ENCODE assay signal across 16 mouse cellular contexts in the genomic region with DNA sequence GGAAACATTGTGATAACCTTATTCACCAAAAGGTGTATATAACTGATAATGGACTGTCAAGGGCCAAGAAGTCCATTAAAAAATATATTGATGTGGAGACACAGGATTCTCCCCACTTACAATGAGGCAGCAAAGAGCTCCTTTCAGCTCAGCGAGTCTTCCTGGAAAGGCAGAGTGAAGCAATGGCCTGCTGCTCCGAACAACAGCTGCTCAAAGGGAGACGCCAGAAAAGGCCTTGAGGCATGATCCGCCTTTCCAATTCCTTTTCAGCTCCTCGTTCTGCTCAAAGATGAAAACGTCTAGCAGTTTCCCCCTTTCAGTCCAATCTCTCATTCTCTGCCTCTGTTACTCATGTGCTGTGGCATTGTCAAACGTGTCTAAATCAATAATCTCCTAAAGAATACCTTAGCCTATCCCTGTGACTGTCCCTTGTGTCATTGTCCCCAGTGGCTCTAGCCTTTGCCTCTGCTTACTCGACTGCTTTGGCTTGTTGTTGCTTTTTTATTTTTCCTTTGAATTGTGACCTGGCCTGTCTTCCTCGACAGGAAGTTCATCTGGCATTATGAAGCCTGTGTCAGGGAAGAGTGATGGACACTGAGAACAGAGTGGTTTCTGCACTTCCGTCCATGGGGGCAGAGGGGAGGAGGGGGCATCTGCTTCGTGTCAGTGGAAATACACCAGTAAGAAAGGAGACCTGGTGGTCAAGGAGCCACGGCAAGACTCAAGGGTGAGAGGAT. TPM values are rescaled to one million over a fixed set of nuclear protein-coding genes. Genes with fewer than 3 reads are reported as not detected.
A peak's percentile ranks its signal among the peaks of the same experiment; 100 is the strongest.
DNase-seq lines count a peak whose midpoint lies in the region; ATAC-seq lines count a peak whose summit lies in the region.
"Had no signal": no experiment of that assay in that cellular context is flagged by ENCODE, and none has a peak within 500 bp of the region (broad histone marks: within the 10 kb centered on the region; RNA-seq: fewer than 3 reads in every experiment).

No protein-coding gene starts in this region.

- peaks cover 7% of the 10 kb centered on the region for H3K4me1 ChIP-seq in hindbrain, embryonic 12.5 days
- H3K4me1 ChIP-seq in hindbrain, embryonic 11.5 days (replicated peaks; ENCODE audit: control insufficient read depth, insufficient read depth, low read length), result no peaks in the 10 kb centered on the region
- peaks cover 6% of the 10 kb centered on the region; the same call in 1 of the 2 replicates for H3K4me1 ChIP-seq in midbrain, embryonic 16.5 days (ENCODE audit: control insufficient read depth, insufficient read depth, low read length)
- H3K4me1 ChIP-seq: limb, embryonic 13.5 days had no signal

- no peak overlapping the region for H3K4me2 ChIP-seq in hindbrain, embryonic 12.5 days (replicated peaks)
- H3K4me2 ChIP-seq in hindbrain, embryonic 11.5 days (replicated peaks; ENCODE audit: low read depth, low read length), result no peak overlapping the region
- H3K4me2 ChIP-seq in midbrain, embryonic 16.5 days (ENCODE audit: low read length), result no peak overlapping the region
- H3K4me2 ChIP-seq: limb, embryonic 13.5 days had no signal

- WGBS in hindbrain, embryonic 12.5 days, result 25% methylated on average over 12 of the region's 12 CpGs
- 29% methylated on average over 12 of the region's 12 CpGs for WGBS in hindbrain, embryonic 11.5 days
- 17% methylated on average over 12 of the region's 12 CpGs for WGBS in midbrain, embryonic 16.5 days

- peak; percentile 24 for DNase-seq in embryo, embryonic 10.5 days (ENCODE audit: low spot score)
- DNase-seq in embryo, embryonic 9.5 days (ENCODE audit: extremely low spot score), result no peak
- DNase-seq in hindbrain, embryonic 11.5 days (ENCODE audit: low spot score), result no peak
- DNase-seq in lung, postnatal 10 days, result peak; percentile 30
- DNase-seq in lung, postnatal 25 days (ENCODE audit: low spot score), result no peak
- no peak for DNase-seq in right cerebral cortex, postnatal 10 days (ENCODE audit: low spot score in 2 of 2)
- DNase-seq: cerebellum, adult 18-20 months; embryo, embryonic 11 days; lung, adult 18-20 months; thymus, postnatal 36 days had no signal

- H3K9me3 ChIP-seq in hindbrain, embryonic 12.5 days (replicated peaks), result no peaks in the 10 kb centered on the region
- no peaks in the 10 kb centered on the region for H3K9me3 ChIP-seq in hindbrain, embryonic 11.5 days (ENCODE audit: control insufficient read depth, low read length)
- no peaks in the 10 kb centered on the region for H3K9me3 ChIP-seq in midbrain, embryonic 16.5 days (replicated peaks; ENCODE audit: control insufficient read depth, low read length, poor library complexity, severe bottlenecking)
- H3K9me3 ChIP-seq: limb, embryonic 13.5 days had no signal

- H3K36me3 ChIP-seq in hindbrain, embryonic 12.5 days, result no peaks in the 10 kb centered on the region
- no peaks in the 10 kb centered on the region for H3K36me3 ChIP-seq in hindbrain, embryonic 11.5 days (ENCODE audit: control insufficient read depth, insufficient read depth, low read length)
- H3K36me3 ChIP-seq in midbrain, embryonic 16.5 days (ENCODE audit: control insufficient read depth, insufficient read depth, low read length), result no peaks in the 10 kb centered on the region
- H3K36me3 ChIP-seq: limb, embryonic 13.5 days had no signal

- no peak overlapping the region for H3K9ac ChIP-seq in hindbrain, embryonic 12.5 days
- H3K9ac ChIP-seq in hindbrain, embryonic 11.5 days (ENCODE audit: low read depth, low read length), result no peak overlapping the region
- H3K9ac ChIP-seq in midbrain, embryonic 16.5 days (ENCODE audit: low read depth, low read length), result peak overlapping the region; percentile 31; the same call in 1 of the 2 replicates
- H3K9ac ChIP-seq: limb, embryonic 13.5 days had no signal

- no peaks in the 10 kb centered on the region for H3K27me3 ChIP-seq in hindbrain, embryonic 12.5 days
- no peaks in the 10 kb centered on the region for H3K27me3 ChIP-seq in hindbrain, embryonic 11.5 days (ENCODE audit: control insufficient read depth, insufficient read depth, low read length)
- H3K27me3 ChIP-seq in midbrain, embryonic 16.5 days (ENCODE audit: control insufficient read depth, insufficient read depth, low read depth, low read length), result no peaks in the 10 kb centered on the region
- H3K27me3 ChIP-seq: limb, embryonic 13.5 days had no signal

- no peak overlapping the region for H3K4me3 ChIP-seq in hindbrain, embryonic 12.5 days
- no peak overlapping the region for H3K4me3 ChIP-seq in hindbrain, embryonic 11.5 days (ENCODE audit: low read depth, low read length)
- H3K4me3 ChIP-seq in midbrain, embryonic 16.5 days (ENCODE audit: low read depth, low read length), result no peak overlapping the region
- H3K4me3 ChIP-seq: left cerebral cortex, adult 2 months; limb, embryonic 13.5 days had no signal

- H3K27ac ChIP-seq in hindbrain, embryonic 12.5 days, result peak overlapping the region; percentile 23; the same call in 1 of the 2 replicates
- no peak overlapping the region for H3K27ac ChIP-seq in hindbrain, embryonic 11.5 days (ENCODE audit: low read depth, low read length)
- H3K27ac ChIP-seq in midbrain, embryonic 16.5 days (ENCODE audit: low read length), result peak overlapping the region; percentile 8
- H3K27ac ChIP-seq: left cerebral cortex, adult 2 months; limb, embryonic 13.5 days; stomach, postnatal 0 days had no signal

- ATAC-seq in hindbrain, embryonic 12.5 days (ENCODE audit: low FRiP score), result no peak
- ATAC-seq in hindbrain, embryonic 11.5 days (ENCODE audit: low FRiP score), result no peak
- peak; percentile 48; the same call in 1 of the 2 replicates for ATAC-seq in midbrain, embryonic 16.5 days
- ATAC-seq: Patski had no signal

RNA-seq across cellular contexts. Expression of a gene that starts 13.5 kb away (rescaled TPM):
- polyA plus RNA-seq in hindbrain, embryonic 12.5 days (2016; fragmentation: Nextera tagmentation; extraction: Ambion mirVana), result 9.1 and 11.6 TPM in 2 replicates
- polyA plus RNA-seq in hindbrain, embryonic 11.5 days (2014; fragmentation: Nextera tagmentation; extraction: Ambion mirVana), result 7.0 and 8.3 TPM in 2 replicates
- polyA plus RNA-seq in midbrain, embryonic 16.5 days (2015; fragmentation: Nextera tagmentation; extraction: Ambion mirVana), result 22.0 and 25.5 TPM in 2 replicates

Comparison
In these comparisons a context has a peak if more than half of its experiments do, and no peak if none do; other contexts are left out.
1. DNase-seq: peak in embryo, embryonic 10.5 days (single experiment) and lung, postnatal 10 days (single experiment); none in embryo, embryonic 9.5 days (single experiment), hindbrain, embryonic 11.5 days (single experiment), lung, postnatal 25 days (single experiment) and right cerebral cortex, postnatal 10 days (0 of 2).